ENCODE assay signal across 30 mouse cellular contexts in the genomic region with DNA sequence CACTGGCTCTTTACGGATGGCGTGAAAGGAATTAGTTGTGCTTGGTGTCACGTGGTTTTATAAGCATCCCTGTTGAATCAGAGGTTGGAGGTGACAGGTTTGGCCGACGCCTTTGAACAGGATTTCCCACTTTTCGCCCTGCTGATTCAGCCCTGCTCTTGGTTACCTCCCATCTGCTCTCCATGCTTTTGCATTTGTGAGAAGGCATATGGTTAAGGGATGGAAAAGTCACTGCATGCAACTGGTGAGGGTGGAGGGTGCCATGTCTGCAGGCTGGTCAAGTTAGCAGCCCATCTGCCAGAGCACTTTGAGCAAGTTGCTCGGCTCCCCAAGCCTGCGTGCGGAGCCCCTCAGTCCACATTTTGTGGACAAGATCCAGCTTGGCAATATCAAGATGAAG. TPM values are rescaled to one million over a fixed set of nuclear protein-coding genes. Genes with fewer than 3 reads are reported as not detected.
DNase-seq lines count a peak whose midpoint lies in the region; TF ChIP-seq lines count a peak whose summit lies in the region.
"Had no signal": no experiment of that assay in that cellular context is flagged by ENCODE, and none has a peak within 500 bp of the region (broad histone marks: within the 10 kb centered on the region; RNA-seq: fewer than 3 reads in every experiment).

No protein-coding gene starts in this region.

- H3K4me3 ChIP-seq in layer of hippocampus, adult 2 months: no peak overlapping the region
- H3K4me3 ChIP-seq: embryonic facial prominence, embryonic 10.5 days; embryonic facial prominence, embryonic 15.5 days; heart, embryonic 10.5 days; heart, embryonic 15.5 days; midbrain, embryonic 15.5 days; neural tube, embryonic 15.5 days had no signal

- H3K27ac ChIP-seq in layer of hippocampus, adult 2 months: peak overlapping the region; percentile 55; the same call in 1 of the 2 replicates
- H3K27ac ChIP-seq: embryonic facial prominence, embryonic 10.5 days; embryonic facial prominence, embryonic 15.5 days; heart, embryonic 10.5 days; heart, embryonic 15.5 days; hindbrain, embryonic 14.5 days; liver, embryonic 14.5 days; macrophage; midbrain, embryonic 15.5 days; neural tube, embryonic 15.5 days had no signal

- no peak for TF ChIP-seq CTCF in layer of hippocampus, adult 2 months (conservative IDR thresholded peaks at IDR 0.05)
- TF ChIP-seq CTCF in brain, embryonic 14.5 days (IDR thresholded peaks at IDR 0.05; ENCODE audit: borderline replicate concordance, extremely low read depth, insufficient read depth, insufficient read length): no peak

- TF ChIP-seq POLR2A in brain, embryonic 14.5 days (IDR thresholded peaks at IDR 0.05; ENCODE audit: borderline replicate concordance, extremely low read depth, insufficient read depth, insufficient read length, poor library complexity, severe bottlenecking): no peak

- DNase-seq in cerebellum, adult 9-11 months: peak; percentile 35
- no peak for DNase-seq in cerebellum, adult 8-10 months
- peak in 1 of 2 experiments; percentile 31 for DNase-seq in layer of hippocampus, adult 2 months (ENCODE audit: low spot score in 2 of 2)
- no peak for DNase-seq in layer of hippocampus, adult 8-10 months (ENCODE audit: low spot score in 2 of 2)
- DNase-seq in brain, embryonic 14.5 days (ENCODE audit: low read depth): peak; percentile 52
- DNase-seq in cerebellum, postnatal 36 days: peak; percentile 19 to 20
- DNase-seq in right cerebral cortex, adult 2 months (ENCODE audit: low spot score in 2 of 2): no peak
- DNase-seq: adrenal gland, postnatal 14 days; gastrocnemius, postnatal 25 days; heart, adult 11 months; heart, postnatal 36 days; kidney, adult 11 months; kidney, postnatal 14 days; layer of hippocampus, postnatal 36 days; liver; lung, adult 2 months; lung, postnatal 10 days; retina, postnatal 1 day; right cerebral cortex, postnatal 25 days; thymus, postnatal 14 days had no signal

RNA-seq across cellular contexts. Expression of a gene that starts 18.4 kb away (rescaled TPM):
- total RNA-seq in layer of hippocampus, adult 2 months (2021): 10 to 100 TPM; 72.1 to 73.2 TPM
- total RNA-seq in layer of hippocampus, adult 8-10 months (2022): 10 to 100 TPM; 69.5 to 76.2 (median 72.9) TPM
- 37.1 and 59.7 TPM in 2 replicates for polyA plus RNA-seq in brain, embryonic 14.5 days (2012; rRNA removed)
- polyA plus RNA-seq: CD4-positive, CD25-positive, alpha-beta regulatory T cell, adult 4 months had no signal

Comparison
In these comparisons a context has a peak if more than half of its experiments do, and no peak if none do; other contexts are left out.
1. DNase-seq: peak in cerebellum, adult 9-11 months (single experiment), brain, embryonic 14.5 days (single experiment) and cerebellum, postnatal 36 days (2 of 2); none in cerebellum, adult 8-10 months (single experiment), layer of hippocampus, adult 8-10 months (0 of 2) and right cerebral cortex, adult 2 months (0 of 2).